Mouse (Mus musculus) hindlimb bud, embryonic 11.5 days (tissue): ENCODE data around the gene Mrps25.

Experiments used
- DNase-seq: peaks from one replicate; pipeline ENCODE4 v3.0.0-alpha.2; 2012; ENCODE audit warnings: low read depth, low spot score; ENCODE audit errors: extremely low spot score

Gene Mrps25

GRCm38 (mm10) chr6:92131456-92131855 lies 52.4 kb downstream of the Mrps25 start:
- DNase-seq: no peak

- DNase-seq: no peak
Observed at GRCm38 (mm10) chr6:92126861-92127468, 56.9 kb downstream of the Mrps25 start.

GRCm38 (mm10) chr6:92124547-92124946 lies 59.3 kb downstream of the Mrps25 start:
- no peak for DNase-seq
